Mouse (Mus musculus): ENCODE measurements around the gene Il27.

DNA sequence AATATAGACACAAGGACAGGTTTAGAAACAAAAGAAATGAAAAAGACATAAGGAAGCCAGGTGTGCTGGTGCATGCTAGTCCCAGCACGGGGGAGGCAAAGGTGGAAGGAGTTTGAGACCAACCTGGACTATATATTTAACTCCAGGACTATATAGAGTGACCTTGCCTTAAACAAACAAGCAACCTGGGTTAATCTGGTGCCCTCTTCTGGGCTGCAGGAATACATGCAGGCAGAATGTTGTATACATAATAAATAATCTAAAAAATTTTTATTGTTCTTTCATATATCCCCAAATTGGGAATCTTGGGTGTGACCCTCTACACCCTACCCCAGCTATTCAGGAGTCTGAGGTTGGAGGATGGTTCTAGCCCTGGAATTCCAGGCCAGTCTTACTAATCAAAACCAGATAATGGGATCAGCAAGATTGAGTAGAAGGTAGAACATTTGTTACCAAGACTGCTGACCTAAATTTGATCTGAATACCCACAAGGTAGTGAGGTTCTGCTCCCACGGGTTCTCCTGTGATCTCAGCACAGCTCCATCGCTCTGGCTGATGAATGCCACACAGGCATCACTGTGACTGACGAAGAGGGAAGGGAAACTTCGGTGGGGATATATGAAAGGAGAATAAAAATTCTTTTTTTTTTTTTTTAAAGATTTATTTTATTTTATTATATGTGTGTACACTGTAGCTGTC is 48.0 kb upstream of the Il27 start:
- TF ChIP-seq CTCF (IDR thresholded peaks at IDR 0.05; ENCODE audit: borderline replicate concordance, extremely low read depth, insufficient read depth, insufficient read length) (no peak), POLR2A (IDR thresholded peaks at IDR 0.05; ENCODE audit: borderline replicate concordance, extremely low read depth, insufficient read depth, insufficient read length, poor library complexity, severe bottlenecking) (no peak)
